Mouse (Mus musculus) urinary bladder, adult 18-20 months (tissue): ENCODE data around the gene Tedc1.
A peak's percentile ranks its signal among the peaks of the same experiment; 100 is the strongest.

Experiments used
- DNase-seq, 2 experiments: peaks; one replicate each; pipeline ENCODE4 v3.0.0; 2022; ENCODE audit warnings: low spot score in 2 of 2, mixed read lengths in 2 of 2

Gene Tedc1

GRCm38 (mm10) chr12:113155887-113156539 is at the start of gene Tedc1:
Gene Tedc1, plus strand, starts transcription at chr12:113156421.
- DNase-seq: peak; percentile 96 to 99

- no peak for DNase-seq
Observed at GRCm38 (mm10) chr12:113107431-113108124, 48.6 kb upstream of the Tedc1 start.

DNA sequence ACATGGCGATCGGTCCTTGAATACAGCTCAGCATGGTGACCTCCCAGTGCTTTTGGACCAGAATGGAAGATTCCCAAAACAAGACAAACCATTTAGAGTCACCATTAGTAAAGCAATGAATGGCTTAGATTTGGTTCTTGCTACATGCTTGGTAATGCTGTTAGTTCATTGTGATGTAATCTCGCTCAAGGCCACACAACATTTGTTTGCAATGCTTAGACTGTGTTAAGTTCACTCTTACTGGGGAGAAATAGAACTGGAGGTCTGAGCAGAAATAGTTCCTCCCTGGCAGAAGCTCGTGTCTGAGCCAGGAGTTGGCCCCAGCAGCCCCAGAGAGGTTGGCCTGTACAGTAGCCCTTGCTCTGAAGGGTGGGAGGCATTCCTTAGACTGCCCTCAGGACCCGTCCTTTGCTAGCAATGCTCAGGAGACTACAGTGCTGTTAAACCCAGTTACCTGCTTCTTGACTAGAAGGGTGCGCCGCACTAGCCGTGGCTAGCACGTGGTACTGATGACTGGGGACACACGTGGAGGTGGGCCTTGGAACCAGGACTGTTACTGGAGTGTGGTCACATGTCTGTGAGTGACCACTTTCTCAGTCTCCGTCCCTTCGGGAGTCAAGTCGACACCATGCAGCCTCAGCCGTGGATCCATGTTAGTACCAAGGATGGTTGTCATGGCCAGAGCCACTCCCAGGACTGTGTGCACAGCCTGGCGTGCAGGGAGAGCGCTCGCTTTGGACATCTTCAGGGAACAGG is 47.5 kb upstream of the Tedc1 start:
- DNase-seq: no peak

DNA sequence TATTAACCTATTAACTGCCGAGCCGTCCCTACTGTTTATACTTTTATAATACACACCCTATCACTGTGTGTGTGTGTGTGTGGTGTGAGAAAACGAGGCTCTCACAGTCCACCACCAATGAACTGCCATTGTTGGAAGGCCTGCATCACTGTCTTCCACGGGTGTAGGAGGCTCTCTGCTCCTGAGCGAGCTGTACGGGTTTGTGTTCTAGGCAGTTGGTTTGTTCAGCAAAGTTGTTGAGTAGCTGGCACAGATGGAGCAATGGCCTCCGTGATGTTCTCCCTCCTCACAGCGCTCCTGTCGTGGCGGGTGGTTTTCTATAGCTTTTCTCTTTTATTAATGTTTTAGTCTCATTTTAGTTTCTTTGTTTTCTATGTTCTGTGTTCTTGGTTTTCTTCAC is 46.4 kb upstream of the Tedc1 start:
- DNase-seq: no peak

GRCm38 (mm10) chr12:113114141-113114540 is 42.1 kb upstream of the Tedc1 start:
- no peak for DNase-seq

DNA sequence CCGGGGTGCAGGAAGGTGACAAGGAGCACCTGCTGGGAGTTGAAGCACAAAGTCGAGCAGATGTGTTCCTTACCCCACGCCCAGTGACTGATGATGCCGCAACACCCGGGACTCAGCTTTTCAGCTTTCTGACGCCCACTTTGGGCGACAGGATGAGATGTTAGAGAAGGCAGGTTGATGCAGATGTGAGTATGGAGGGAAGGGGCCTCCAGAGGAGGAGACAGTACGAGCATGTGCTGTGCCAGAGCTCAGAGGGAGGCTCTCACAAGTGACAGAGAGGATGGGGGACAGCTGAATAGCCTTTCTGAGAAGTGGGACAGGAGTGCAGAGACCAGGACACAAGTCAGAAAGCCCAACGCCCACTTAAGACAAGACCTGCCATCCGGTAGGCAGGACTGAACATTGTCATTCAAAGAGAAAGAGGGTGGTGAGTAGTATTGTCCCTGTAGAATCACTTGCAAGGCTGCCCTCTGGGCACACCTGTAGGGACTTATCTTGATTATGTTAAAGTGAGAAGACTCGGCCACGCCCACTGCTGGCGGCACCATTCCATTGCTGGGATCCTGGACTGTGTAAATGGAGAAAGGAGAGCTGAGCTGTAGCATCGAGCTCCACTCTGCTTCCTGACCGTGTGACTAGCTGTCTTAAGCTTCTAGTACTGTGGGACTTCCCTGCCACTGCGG is 41.2 kb upstream of the Tedc1 start:
- DNase-seq: no peak

GRCm38 (mm10) chr12:113119516-113120410 is 36.5 kb upstream of the Tedc1 start:
- DNase-seq: peak; percentile 67 to 73

- no peak for DNase-seq
Observed at GRCm38 (mm10) chr12:113124726-113125125, 31.5 kb upstream of the Tedc1 start.

DNA sequence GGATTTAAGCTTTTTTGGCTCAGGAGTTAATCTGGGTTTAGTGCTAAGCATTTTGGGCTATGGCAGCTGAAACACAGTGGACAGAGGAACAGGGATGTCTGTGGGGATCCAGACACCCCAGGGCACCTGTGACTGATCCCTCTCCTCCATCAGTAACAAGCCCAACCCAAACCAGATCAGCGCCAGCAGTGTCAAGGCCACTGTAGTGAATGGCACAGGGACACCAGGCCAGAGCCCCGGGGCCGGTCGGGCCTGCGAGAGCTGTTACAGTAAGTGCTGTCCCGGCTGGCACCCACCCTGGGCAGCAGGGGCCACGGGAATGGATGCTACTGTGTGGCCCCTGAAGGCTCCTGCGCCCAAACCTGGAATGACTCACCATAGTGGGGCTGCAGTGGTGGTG is 25.5 kb upstream of the Tedc1 start:
- DNase-seq: no peak

DNA sequence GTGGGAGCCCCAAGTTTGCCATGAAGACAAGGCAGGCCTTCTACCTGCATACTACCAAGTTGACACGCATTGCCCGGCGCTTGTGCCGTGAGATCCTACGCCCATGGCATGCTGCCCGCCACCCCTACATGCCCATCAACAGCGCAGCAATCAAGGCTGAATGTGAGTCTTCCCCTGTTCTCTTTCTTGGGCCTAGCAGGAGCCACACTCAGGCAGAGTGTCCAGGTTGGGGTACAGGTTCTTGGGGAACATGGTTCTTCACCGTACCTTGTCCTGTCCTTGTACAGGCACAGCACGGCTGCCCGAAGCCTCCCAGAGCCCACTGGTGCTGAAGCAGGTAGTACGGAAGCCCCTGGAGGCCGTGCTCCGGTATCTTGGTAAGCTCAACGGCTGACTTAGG is 24.6 kb upstream of the Tedc1 start:
- no peak for DNase-seq

GRCm38 (mm10) chr12:113132567-113132966 is 23.7 kb upstream of the Tedc1 start:
- peak in 1 of 2 experiments; percentile 72 for DNase-seq

GRCm38 (mm10) chr12:113133260-113133659 is 23.0 kb upstream of the Tedc1 start:
- DNase-seq: no peak

GRCm38 (mm10) chr12:113133861-113134403 is 22.3 kb upstream of the Tedc1 start:
- DNase-seq: no peak

DNA sequence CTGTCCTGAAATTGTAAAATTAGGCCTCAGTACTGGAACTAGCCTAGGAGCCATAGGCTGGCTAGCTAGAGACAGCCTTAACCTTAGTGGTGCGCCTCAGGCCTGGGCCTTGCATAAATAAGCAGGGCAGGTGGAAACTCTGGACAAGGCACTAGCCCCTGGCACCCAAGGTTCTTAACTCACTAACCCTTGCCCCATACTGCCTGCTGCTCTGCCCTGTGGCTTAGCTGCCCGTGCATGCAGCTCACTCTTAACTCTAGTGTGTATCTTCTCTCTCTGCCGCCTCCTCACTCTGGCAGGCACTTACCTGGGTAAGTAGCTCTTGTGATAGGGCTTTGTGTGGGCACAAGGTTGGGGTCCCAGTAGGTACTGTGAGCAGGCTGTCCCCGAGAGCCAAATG is 21.7 kb upstream of the Tedc1 start:
- no peak for DNase-seq

- DNase-seq: no peak
Observed at GRCm38 (mm10) chr12:113135401-113135800, 20.8 kb upstream of the Tedc1 start.

- DNase-seq: no peak
Observed at GRCm38 (mm10) chr12:113136492-113137020, 19.7 kb upstream of the Tedc1 start.

DNA sequence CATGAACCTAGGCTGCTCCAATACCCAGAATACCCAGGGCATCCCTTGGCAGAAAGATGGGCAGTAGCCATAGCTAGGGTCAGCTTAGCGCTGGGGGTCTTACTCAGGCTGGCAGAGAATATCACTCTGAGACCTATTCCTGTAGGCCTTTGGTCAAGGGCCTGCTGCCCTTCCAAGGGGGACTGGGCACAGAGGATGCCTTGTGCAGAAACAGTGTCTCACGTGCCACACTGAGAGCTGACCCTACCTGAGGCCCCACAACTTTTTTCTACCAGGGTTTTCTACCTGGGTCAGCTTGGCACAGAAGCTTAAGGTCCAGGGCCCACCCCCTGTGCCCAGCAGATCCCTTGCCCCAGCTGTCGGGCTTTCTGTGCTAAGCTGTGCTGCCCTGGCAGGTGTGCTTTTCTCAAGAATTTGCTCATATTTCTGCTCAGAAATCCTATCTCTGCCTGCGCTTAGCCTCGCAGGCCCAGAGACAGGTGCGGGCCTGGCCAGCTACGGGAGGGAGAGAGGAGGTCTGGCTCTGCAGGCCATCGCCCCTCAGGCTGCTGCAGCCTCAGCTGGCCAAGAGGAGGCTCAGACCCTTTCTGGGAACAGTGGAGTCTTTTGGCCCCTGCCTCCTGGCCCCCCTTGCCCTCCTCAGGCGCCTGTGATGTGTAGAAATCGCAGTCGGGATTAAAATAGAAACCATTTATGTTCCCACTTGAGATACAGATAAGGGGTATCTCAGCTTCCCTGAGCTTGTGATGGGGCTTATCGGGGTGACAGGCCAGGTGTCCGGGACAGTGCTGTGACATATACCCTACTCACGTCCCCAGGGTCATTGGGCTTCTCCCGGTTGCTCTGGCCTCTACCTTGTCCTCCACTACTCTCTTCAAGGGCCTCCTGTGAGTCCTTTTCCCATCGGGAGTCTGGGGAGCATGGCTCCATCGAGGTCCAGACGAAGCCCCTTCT is 18.7 kb upstream of the Tedc1 start:
- no peak for DNase-seq

DNA sequence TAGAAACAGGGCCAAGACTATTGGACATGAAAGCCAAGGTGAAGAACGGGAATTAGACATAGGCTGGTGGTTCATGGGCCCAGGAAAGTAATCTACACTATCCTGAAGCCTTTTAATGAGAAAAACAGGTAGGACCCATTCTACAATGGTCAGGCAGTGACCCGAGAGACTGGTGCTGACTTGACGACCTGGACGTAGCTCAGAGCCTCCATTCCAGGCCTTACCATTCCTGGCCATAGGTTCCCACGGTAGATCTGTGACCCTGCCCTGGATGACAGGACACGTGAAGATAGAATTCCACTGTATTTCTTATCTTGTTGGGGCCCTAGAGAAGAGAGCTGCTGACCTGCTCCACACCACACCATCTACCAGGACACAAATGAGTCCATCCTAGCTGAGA is 17.9 kb upstream of the Tedc1 start:
- no peak for DNase-seq
